Mouse (Mus musculus): ENCODE results near the gene Ccl25. TPM values are rescaled to one million over a fixed set of nuclear protein-coding genes. Genes with fewer than 3 reads are reported as not detected.

Ccl25 gene
- polyA plus RNA-seq, 1 experiment from 2014 or later, result 19.3 TPM

- Histone ChIP-seq H3K4me3 (ENCODE audit: low read depth, low read length) (peak overlapping the region; percentile 91), H3K4me2 (peak overlapping the region; percentile 83), H3K9ac (ENCODE audit: low read depth, low read length) (peak overlapping the region; percentile 97), H3K36me3 (ENCODE audit: control insufficient read depth, insufficient read depth, low read length) (peaks cover 19% of the 10 kb centered on the region), H3K27me3 (replicated peaks; ENCODE audit: control insufficient read depth, insufficient read depth, low read length) (no peaks in the 10 kb centered on the region), H3K9me3 (ENCODE audit: control insufficient read depth, low read length) (no peaks in the 10 kb centered on the region), H3K4me1 (replicated peaks; ENCODE audit: control insufficient read depth, insufficient read depth, low read length) (peaks cover 33% of the 10 kb centered on the region), H3K27ac (ENCODE audit: low read depth, low read length) (peak overlapping the region; percentile 62)
- WGBS, result under 1% methylated on average over 6 of the region's 6 CpGs
- DNase-seq (ENCODE audit: low spot score), result no peak
- ATAC-seq (replicated peaks; ENCODE audit: low FRiP score), result 0 out of 2 replicates have a peak, but pooled peaks have one; percentile 6
Measured at GRCm38 (mm10) chr8:4323917-4324316, 1.1 kb upstream of the Ccl25 start.

- H3K36me3 ChIP-seq (ENCODE audit: control insufficient read depth, insufficient read depth, low read length), result peaks cover 23% of the 10 kb centered on the region
- peak overlapping the region; percentile 97 for H3K9ac ChIP-seq (ENCODE audit: low read depth, low read length)
- peaks cover 29% of the 10 kb centered on the region for H3K4me1 ChIP-seq (replicated peaks; ENCODE audit: control insufficient read depth, insufficient read depth, low read length)
- peak overlapping the region; percentile 62 for H3K27ac ChIP-seq (ENCODE audit: low read depth, low read length)
- H3K4me2 ChIP-seq, result peak overlapping the region; percentile 83
- H3K27me3 ChIP-seq (replicated peaks; ENCODE audit: control insufficient read depth, insufficient read depth, low read length), result no peaks in the 10 kb centered on the region
- ATAC-seq (replicated peaks; ENCODE audit: low FRiP score) (peak; percentile 60), DNase-seq (ENCODE audit: low spot score) (no peak)
- H3K4me3 ChIP-seq (ENCODE audit: low read depth, low read length), result peak overlapping the region; percentile 91
- no peaks in the 10 kb centered on the region for H3K9me3 ChIP-seq (ENCODE audit: control insufficient read depth, low read length)
- WGBS, result under 1% methylated on average over 41 of the region's 42 CpGs
Measured at GRCm38 (mm10) chr8:4324525-4324924, 485 bp upstream of the Ccl25 start.

GRCm38 (mm10) chr8:4325751-4326036 lies 684 bp downstream of the Ccl25 start:
- Histone ChIP-seq H3K4me1 (replicated peaks; ENCODE audit: control insufficient read depth, insufficient read depth, low read length) (peaks cover 22% of the 10 kb centered on the region), H3K4me3 (ENCODE audit: low read depth, low read length) (peak overlapping the region; percentile 91), H3K27me3 (replicated peaks; ENCODE audit: control insufficient read depth, insufficient read depth, low read length) (no peaks in the 10 kb centered on the region), H3K4me2 (peak overlapping the region; percentile 89), H3K9me3 (ENCODE audit: control insufficient read depth, low read length) (no peaks in the 10 kb centered on the region), H3K9ac (ENCODE audit: low read depth, low read length) (peak overlapping the region; percentile 97), H3K27ac (ENCODE audit: low read depth, low read length) (peak overlapping the region; percentile 74; the same call in 1 of the 2 replicates), H3K36me3 (ENCODE audit: control insufficient read depth, insufficient read depth, low read length) (peaks cover 23% of the 10 kb centered on the region)
- DNase-seq (ENCODE audit: low spot score), result no peak
- ATAC-seq (replicated peaks; ENCODE audit: low FRiP score), result no peak
- 28% methylated on average over 7 of the region's 7 CpGs for WGBS

- no peak overlapping the region for H3K27ac ChIP-seq (ENCODE audit: low read depth, low read length)
- no peaks in the 10 kb centered on the region for H3K27me3 ChIP-seq (replicated peaks; ENCODE audit: control insufficient read depth, insufficient read depth, low read length)
- peaks cover 35% of the 10 kb centered on the region for H3K36me3 ChIP-seq (ENCODE audit: control insufficient read depth, insufficient read depth, low read length)
- H3K4me1 ChIP-seq (replicated peaks; ENCODE audit: control insufficient read depth, insufficient read depth, low read length), result peaks cover 8% of the 10 kb centered on the region; the same call in 1 of the 2 replicates
- no peak for ATAC-seq (replicated peaks; ENCODE audit: low FRiP score)
- H3K9ac ChIP-seq (ENCODE audit: low read depth, low read length), result no peak overlapping the region
- no peak overlapping the region for H3K4me3 ChIP-seq (ENCODE audit: low read depth, low read length)
- WGBS, result 90% methylated on average over 5 of the region's 5 CpGs
- no peak overlapping the region for H3K4me2 ChIP-seq
- no peaks in the 10 kb centered on the region for H3K9me3 ChIP-seq (ENCODE audit: control insufficient read depth, low read length)
- no peak for DNase-seq (ENCODE audit: low spot score)
Measured at GRCm38 (mm10) chr8:4329000-4329399, 4.0 kb downstream of the Ccl25 start.

GRCm38 (mm10) chr8:4333966-4334365 lies 9.0 kb downstream of the Ccl25 start:
- H3K27ac ChIP-seq (ENCODE audit: low read depth, low read length), result no peak overlapping the region
- H3K27me3 ChIP-seq (replicated peaks; ENCODE audit: control insufficient read depth, insufficient read depth, low read length), result no peaks in the 10 kb centered on the region
- 90% methylated on average over 1 of the region's 1 CpGs for WGBS
- no peaks in the 10 kb centered on the region for H3K9me3 ChIP-seq (ENCODE audit: control insufficient read depth, low read length)
- DNase-seq (ENCODE audit: low spot score) (no peak), ATAC-seq (replicated peaks; ENCODE audit: low FRiP score) (no peak)
- H3K4me3 ChIP-seq (ENCODE audit: low read depth, low read length), result no peak overlapping the region
- peaks cover 33% of the 10 kb centered on the region for H3K36me3 ChIP-seq (ENCODE audit: control insufficient read depth, insufficient read depth, low read length)
- no peak overlapping the region for H3K4me2 ChIP-seq
- H3K9ac ChIP-seq (ENCODE audit: low read depth, low read length), result no peak overlapping the region
- no peaks in the 10 kb centered on the region for H3K4me1 ChIP-seq (replicated peaks; ENCODE audit: control insufficient read depth, insufficient read depth, low read length)

- ATAC-seq (replicated peaks; ENCODE audit: low FRiP score), result no peak
- no peak overlapping the region for H3K9ac ChIP-seq (ENCODE audit: low read depth, low read length)
- no peak overlapping the region for H3K4me3 ChIP-seq (ENCODE audit: low read depth, low read length)
- H3K9me3 ChIP-seq (ENCODE audit: control insufficient read depth, low read length), result no peaks in the 10 kb centered on the region
- no peaks in the 10 kb centered on the region for H3K4me1 ChIP-seq (replicated peaks; ENCODE audit: control insufficient read depth, insufficient read depth, low read length)
- H3K4me2 ChIP-seq, result no peak overlapping the region
- DNase-seq (ENCODE audit: low spot score), result no peak
- peaks cover 30% of the 10 kb centered on the region for H3K36me3 ChIP-seq (ENCODE audit: control insufficient read depth, insufficient read depth, low read length)
- no peak overlapping the region for H3K27ac ChIP-seq (ENCODE audit: low read depth, low read length)
- no peaks in the 10 kb centered on the region for H3K27me3 ChIP-seq (replicated peaks; ENCODE audit: control insufficient read depth, insufficient read depth, low read length)
- WGBS, result 82% methylated on average over 2 of the region's 2 CpGs
Measured at GRCm38 (mm10) chr8:4335678-4336077, 10.7 kb downstream of the Ccl25 start.

- Histone ChIP-seq H3K36me3 (ENCODE audit: control insufficient read depth, insufficient read depth, low read length) (peaks cover 10% of the 10 kb centered on the region), H3K27me3 (replicated peaks; ENCODE audit: control insufficient read depth, insufficient read depth, low read length) (no peaks in the 10 kb centered on the region), H3K4me2 (no peak overlapping the region), H3K9ac (ENCODE audit: low read depth, low read length) (no peak overlapping the region), H3K4me1 (replicated peaks; ENCODE audit: control insufficient read depth, insufficient read depth, low read length) (no peaks in the 10 kb centered on the region), H3K4me3 (ENCODE audit: low read depth, low read length) (no peak overlapping the region), H3K9me3 (ENCODE audit: control insufficient read depth, low read length) (no peaks in the 10 kb centered on the region), H3K27ac (ENCODE audit: low read depth, low read length) (no peak overlapping the region)
- no peak for DNase-seq (ENCODE audit: low spot score)
- ATAC-seq (replicated peaks; ENCODE audit: low FRiP score), result no peak
- 86% methylated on average over 3 of the region's 3 CpGs for WGBS
Measured at GRCm38 (mm10) chr8:4340207-4340606, 15.2 kb downstream of the Ccl25 start.

- 52% methylated on average over 7 of the region's 7 CpGs for WGBS
- H3K4me2 ChIP-seq, result no peak overlapping the region
Measured at GRCm38 (mm10) chr8:4347661-4348060, 22.7 kb downstream of the Ccl25 start.

GRCm38 (mm10) chr8:4348275-4348674 lies 23.3 kb downstream of the Ccl25 start:
- H3K27ac ChIP-seq (ENCODE audit: low read depth, low read length), result no peak overlapping the region
- 41% methylated on average over 12 of the region's 12 CpGs for WGBS
- no peak overlapping the region for H3K9ac ChIP-seq (ENCODE audit: low read depth, low read length)
- no peaks in the 10 kb centered on the region for H3K9me3 ChIP-seq (ENCODE audit: control insufficient read depth, low read length)
- H3K36me3 ChIP-seq (ENCODE audit: control insufficient read depth, insufficient read depth, low read length), result no peaks in the 10 kb centered on the region
- H3K4me1 ChIP-seq (replicated peaks; ENCODE audit: control insufficient read depth, insufficient read depth, low read length), result peaks cover 2% of the 10 kb centered on the region; the same call in 1 of the 2 replicates
- H3K4me3 ChIP-seq (ENCODE audit: low read depth, low read length), result no peak overlapping the region
- no peaks in the 10 kb centered on the region for H3K27me3 ChIP-seq (replicated peaks; ENCODE audit: control insufficient read depth, insufficient read depth, low read length)
- no peak for DNase-seq (ENCODE audit: low spot score)
- no peak for ATAC-seq (replicated peaks; ENCODE audit: low FRiP score)
- H3K4me2 ChIP-seq, result no peak overlapping the region

More at GRCm38 (mm10) chr8:4347661-4348060, 22.7 kb downstream of the Ccl25 start:
- DNase-seq (ENCODE audit: low spot score), result no peak
- H3K36me3 ChIP-seq (ENCODE audit: control insufficient read depth, insufficient read depth, low read length), result no peaks in the 10 kb centered on the region
- H3K27ac ChIP-seq (ENCODE audit: low read depth, low read length), result no peak overlapping the region
- H3K27me3 ChIP-seq (replicated peaks; ENCODE audit: control insufficient read depth, insufficient read depth, low read length), result no peaks in the 10 kb centered on the region
- no peak overlapping the region for H3K4me3 ChIP-seq (ENCODE audit: low read depth, low read length)
- H3K9ac ChIP-seq (ENCODE audit: low read depth, low read length), result no peak overlapping the region
- H3K9me3 ChIP-seq (ENCODE audit: control insufficient read depth, low read length), result no peaks in the 10 kb centered on the region
- peaks cover 2% of the 10 kb centered on the region; the same call in 1 of the 2 replicates for H3K4me1 ChIP-seq (replicated peaks; ENCODE audit: control insufficient read depth, insufficient read depth, low read length)
- ATAC-seq (replicated peaks; ENCODE audit: low FRiP score), result no peak

Data from liver, embryonic 11.5 days (tissue).